Mouse (Mus musculus): ENCODE results near the gene Mvd.

Mvd gene

DNA sequence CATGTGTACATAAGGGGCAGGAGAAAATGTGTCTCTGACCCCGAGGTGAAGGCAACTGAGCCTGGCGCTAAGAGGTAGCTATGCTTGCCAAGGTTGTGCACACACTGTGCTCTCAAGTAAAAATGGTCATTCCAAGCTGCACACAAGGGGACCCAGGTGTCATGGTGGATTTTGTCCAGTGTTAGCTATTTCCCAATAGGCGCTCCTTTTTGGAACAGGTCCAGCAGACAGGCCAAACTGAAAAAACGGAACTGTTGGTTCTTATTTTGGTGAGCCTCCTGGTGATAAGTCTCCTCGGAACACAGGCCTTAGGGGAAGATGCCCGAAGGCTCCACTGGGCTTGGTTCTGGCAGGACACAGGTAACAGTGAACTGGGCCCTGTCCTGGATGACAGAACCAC, 11.2 kb upstream of the Mvd start:
- no peak for DNase-seq

DNA sequence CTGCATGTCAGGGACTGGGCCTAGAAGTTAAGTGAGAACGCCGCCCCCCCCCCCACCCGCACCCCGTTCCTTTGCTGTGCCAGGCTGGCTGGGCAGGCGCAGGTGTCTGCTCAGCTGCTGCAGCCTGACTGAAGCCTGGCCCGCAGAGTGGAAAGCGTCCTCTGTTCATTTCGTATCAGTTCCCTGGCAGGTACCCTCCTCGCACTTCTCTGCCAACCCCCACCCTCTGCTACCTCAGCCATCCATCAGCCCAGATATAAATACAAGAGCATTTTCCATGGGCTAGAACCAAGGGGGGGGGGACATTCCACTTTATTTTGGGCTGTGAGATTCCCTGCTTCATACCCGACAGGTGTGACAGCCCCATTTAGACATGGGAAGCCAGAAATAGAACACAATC, 8.9 kb upstream of the Mvd start:
- no peak for DNase-seq

DNA sequence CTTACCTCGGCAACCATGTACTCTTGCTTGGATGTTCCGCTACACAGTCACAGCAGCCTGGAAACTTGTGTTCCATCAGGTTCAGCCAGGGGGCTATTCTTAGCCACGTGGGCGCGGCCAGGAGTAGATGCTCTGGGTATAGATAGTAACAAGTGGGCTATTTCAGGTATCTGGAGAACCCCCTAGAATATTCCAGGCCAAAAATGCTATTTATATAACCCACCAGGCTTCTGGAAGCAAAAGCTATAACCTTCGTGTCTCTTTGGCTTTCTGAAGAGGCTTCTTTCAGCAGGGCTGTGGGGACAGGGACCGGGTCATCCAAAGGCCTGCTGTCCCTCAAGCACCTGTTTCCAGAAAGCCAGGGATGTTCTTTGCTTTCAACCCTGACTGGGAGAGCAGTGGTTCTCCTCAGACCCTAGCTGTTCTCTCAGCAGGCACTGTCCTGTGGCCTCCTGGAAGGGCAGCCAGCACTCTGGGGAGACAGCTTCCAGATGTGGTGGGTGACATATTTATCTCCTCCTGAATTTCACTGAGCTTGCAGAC, 8.0 kb upstream of the Mvd start:
- no peak for DNase-seq

DNA sequence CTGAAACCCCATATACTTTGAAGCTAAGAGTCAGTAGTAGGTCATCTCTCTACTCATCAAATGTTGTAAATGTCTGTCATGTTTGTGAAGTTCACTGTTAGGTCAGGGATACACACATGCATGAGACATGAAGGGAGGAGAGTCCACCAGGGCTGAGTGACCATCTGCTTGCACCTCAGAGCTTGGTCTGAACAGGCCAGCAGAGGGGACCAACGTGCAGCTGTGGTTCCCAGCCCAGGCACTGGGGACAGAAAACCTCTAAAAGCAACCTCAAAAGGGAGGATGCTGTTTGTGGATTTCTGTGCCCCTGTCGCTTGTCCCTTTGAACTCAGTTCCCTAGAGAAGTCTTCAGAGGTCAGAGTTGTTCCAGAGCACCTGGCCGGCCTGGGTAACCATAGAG, 2.0 kb upstream of the Mvd start:
- DNase-seq = no peak

DNA sequence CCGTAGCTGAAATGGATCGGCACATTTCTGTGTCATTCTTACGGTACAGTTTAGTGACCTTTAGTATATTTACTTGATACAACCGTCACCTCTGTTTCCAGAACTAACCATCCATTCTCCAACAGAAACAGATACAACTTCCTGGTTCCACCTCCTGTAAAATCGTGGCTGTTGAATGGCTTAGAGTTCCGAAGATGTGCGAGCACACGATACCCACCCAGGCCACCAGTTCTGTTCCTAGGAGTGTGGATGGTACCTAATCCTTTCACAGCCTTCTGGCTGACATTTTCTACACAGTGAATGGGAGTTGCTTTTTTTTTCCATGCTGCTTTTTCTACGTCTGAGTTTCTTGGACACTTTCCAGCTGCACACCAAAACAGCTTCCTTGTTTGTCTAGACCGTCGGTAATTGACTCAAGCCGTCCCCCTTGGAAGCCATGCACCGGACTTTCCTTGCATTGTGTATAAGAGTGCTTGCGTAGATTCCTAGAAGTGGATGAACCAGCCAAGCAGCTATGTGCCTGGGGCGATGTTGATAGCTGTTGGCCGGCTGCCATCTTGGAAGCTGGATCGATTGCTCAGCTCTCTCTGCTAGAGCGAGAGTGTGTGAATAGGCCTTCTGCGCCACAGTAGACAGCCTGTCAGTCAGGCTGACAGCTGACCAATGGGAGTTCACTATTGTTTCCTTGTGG, 981 bp upstream of the Mvd start:
- DNase-seq = peak; percentile 75

DNA sequence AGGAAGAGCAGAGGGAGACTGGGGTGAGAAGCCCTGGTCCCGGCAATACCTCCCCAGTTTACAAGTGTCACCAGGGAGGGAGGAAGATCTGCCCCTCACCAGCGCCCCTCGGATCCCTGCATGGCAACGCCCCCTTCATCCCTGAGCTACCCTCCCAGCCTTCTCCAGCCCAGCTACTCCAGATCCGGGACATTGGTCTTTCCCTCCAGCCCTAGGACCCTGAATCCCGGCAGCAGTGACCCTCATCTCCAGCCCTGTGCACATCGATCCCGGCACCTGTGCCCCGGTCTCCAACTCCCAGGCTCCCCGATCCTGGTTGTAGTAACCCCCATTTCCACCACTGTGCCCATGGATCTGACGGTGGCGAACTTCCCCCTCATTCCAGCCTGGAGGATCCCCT, 441 bp downstream of the Mvd start:
- no peak for DNase-seq

DNA sequence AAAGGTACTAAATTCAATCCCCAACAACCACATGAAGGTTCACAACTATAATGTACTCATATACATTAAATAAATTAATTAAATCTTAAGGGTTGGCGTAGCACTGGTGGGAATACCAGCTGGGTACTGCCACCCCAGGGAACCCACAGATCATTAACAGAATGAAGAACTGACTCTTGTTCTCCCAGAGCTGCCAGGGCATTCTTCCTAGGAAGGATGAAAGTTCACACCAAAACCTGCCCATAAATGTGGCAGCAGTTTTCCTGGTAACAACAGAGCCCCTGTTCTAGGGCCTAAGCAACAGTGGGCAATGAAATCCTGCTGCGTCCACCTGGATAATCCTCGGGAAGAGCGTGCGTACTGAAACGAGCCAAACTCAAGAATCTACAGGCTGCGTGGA, 866 bp downstream of the Mvd start:
- no peak for DNase-seq

DNA sequence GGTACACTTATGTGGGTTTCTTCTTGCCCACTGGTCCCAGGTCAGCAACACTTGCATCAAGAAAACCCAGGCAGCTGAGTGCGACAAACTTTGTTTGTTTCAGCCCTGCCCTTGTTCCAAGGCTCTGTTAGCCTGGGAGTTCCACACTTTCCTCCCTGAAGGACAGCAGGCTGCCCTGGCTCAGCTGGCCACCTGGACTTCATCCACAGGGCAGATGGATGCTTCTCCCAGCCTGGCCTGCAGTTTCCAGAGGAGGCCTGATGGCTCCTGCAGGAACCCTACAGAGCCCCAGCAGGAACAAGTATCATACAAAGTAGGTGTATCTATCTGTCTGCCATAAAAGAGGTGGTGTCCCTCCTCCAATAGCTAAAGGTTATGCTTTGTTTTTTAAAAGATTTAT, 1.9 kb downstream of the Mvd start:
- DNase-seq = no peak

DNA sequence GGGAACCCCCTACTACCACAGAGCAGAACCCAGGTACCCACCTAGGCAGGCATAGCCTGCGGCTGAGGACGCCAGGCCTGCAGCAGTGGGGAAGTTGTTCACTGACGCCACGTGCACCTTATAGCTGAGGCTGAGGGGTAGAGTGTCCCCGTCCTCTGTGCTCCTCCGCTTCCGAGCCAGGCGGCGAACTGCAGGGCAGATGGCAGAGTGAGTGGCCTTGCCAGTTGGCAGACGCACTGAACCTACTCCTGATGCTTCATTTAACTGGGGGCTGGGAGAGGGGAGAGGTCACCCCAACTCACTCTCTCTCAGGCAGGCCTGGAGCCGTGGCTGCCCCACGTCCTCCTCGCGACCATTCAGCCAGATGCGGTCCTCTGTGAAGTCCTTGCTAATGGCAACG, 3.9 kb downstream of the Mvd start:
- DNase-seq = no peak

DNA sequence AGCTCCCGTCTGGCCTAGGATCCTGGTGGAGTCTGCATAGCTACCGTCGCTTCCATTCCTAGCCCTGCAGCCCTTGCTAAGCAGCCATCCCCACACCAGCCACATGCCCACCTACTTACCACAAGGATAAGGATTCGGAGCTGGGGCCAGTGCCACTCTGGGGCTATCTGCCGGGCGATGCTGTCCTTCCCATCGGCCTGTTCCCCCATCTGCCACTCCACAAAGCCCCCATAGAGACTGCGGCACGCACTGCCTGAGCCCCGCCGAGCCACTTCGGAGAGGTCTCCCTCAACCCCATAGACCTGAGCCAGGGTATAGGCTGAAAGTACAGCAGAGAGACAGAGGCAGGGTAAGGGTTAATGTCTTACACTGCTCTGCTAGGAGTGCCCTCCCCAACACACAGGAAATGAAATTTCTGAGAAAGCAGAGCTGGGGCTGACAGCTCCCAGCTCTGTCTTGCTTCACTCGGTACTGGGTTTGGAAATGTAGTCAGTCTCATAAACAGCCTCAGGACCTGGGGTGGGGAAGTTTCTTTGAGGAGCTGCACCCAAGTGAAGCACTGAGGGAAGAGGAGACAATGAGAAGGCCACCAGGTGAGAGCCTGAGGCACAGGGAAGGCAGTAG, 5.4 kb downstream of the Mvd start:
- no peak for DNase-seq

DNA sequence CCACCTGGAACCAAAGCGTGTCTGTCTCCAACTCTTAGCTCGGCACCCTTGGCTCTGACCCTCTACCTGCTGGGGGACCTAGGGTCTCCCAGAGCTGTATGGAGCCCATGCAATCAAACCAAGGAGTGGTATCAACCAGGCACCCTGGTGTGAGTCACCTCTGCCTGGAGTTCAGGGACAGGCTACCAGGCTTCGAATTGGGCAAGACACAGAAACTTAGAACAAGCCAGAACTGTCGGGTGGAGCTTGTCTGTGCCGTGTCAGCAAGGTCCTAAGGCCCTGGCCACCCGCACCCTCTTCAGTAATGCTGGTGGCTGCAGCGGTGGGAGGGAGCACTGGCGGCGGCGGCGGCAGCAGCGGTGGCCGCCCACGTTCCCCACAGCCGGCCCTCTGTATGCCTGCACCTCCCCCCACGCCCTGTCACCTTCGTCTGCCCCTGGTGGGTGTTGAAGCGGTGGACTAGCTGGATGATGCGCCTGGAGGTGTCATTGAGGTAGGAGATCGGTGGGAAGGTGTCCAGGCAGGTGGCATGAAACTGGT, 6.6 kb downstream of the Mvd start:
- no peak for DNase-seq

DNA sequence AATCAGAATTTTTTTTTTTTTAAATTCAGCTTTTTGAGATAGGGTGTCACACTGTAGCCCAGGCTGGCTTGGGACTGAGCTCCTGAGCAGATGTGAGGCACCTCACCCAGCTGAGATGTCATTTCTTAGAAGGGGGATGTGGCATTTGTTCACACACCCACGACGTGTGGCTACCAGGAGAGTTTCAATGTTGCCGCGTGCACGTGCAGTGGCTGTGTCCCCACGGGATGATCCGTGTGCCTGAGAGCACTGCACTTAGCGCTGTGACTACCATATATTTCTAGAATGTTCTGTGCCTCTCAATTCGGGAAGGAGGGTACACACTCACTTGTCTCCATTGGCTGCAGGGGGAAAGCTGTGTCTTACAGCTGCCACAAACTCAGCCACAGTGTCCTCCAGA, 7.1 kb downstream of the Mvd start:
- no peak for DNase-seq

DNA sequence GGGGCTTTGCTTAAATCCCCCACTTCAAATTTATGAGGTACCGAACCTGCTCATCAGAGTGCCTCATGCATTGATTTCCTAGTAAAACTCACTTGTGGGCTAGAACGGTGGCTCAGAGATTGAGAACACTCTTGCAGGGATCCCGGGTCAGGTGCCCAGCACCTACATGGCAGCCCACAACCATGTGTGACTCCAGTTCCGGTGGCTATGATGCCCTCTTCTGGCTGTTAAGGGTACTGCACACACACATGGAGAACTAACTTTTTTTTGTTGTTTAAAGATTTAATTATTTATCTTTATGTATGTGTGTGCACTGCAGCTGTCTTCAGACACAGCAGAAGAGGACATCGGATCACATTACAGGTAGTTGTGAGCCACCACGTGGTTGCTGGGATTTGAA, 7.8 kb downstream of the Mvd start:
- no peak for DNase-seq

DNA sequence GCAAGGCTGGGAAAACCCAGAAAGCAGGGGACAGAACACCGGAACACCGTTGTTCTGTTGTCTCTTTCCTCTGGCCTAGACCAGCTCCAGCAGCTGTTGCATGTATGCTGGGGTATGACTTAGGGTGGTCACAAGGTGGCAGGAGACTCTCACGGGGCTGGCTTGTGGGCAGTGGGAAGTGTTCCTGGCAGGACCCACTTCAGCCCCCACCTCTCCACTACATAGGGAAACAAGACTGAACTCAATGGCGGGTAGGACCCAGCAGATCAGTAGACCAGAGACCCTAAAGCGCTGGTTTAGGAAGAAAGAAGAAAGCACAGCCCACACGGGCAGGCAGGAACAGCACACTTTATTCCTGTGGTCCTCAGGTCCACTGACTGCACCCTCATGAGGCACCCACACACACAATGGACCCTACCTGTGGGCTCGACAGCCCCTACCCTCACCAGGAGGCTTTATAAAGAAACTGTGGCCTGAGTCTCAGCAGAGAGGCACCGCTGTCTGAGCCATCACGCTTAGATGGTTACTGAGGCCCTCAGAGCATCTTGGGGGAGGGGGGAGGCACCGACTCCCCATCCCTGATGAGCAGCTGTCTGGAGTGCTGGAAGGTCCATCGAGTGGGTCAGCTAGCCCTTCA, 9.8 kb downstream of the Mvd start:
- DNase-seq = no peak

DNA sequence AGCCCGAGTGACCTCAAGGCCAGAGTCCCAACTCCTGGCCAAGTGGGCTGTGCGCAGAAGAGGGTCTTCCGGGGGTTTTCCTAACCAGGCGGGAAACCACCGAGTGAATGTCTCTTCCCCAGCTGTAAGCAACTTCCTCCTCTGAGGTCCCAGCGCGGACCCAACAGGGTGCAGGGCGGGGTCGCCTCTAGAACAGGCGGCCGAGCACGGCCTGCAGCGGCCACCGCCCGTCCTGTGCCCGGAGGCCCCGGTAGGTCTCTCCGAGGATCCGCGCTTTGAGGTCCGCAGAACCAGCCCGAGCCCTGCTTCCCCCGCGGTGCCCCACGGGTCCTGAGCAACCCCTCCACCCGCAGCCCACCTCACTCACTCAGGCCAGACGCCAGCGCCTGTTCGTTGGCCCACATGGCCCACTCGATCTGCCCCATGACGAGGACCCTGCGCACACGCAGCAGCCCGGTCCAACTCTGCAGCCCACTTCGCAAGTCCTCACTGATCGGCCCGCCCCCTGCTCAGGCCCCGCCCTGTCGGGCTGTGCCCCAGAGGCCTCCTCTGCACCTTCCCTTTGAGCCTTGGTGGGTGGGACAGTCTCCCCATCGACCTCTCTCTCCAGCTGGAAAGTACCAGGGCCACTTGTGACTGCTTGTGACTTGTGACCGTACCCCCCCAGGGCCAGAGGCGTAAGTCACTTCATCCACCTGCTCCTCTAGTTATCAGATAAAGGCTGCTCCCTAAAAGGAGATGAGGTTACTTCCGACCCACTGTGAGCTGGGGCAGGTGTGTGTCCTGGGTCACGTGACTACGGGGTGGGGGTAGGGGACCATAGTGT, 10.6 kb downstream of the Mvd start, which contains the start of gene Cyba:
Gene Cyba, minus strand, starts transcription at position 488 of the 826 bp plus-strand sequence.
- peak; percentile 80 for DNase-seq

DNA sequence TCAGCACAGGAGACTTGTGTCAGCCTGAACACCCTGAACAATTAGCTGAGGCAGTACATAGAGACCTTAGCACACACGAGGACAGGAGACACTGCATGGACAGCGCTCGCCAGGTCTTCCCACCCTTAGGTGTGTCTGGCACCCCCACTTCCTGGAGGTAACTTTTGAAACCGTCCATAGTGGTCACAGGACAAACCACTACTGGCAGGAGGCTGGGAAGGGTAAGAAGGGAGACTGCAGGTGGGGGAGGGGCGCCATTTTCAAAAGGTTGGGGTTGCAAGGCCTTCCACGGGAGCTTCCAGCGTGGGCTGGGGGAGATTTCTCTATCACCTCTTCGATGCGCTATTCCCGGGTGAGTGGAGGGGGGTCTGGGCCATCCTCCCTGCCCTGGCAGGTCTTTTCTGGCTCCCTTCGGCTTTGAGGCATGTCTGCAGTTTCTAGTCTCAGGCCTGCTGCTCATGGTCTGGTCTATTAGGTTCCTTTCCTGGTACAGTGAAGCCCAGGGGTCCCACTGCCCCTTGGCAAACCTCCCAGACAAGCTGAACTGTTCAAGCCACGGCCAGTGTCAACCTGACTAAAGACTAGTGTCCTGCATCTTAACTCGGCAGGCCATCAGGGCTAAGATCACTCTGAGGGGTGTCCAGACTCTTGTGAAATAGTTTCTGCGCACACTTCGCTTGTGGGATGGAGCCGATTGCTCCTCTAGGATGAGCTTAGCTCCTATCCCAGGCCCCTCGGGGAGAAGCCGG, 11.4 kb downstream of the Mvd start:
- no peak for DNase-seq

DNA sequence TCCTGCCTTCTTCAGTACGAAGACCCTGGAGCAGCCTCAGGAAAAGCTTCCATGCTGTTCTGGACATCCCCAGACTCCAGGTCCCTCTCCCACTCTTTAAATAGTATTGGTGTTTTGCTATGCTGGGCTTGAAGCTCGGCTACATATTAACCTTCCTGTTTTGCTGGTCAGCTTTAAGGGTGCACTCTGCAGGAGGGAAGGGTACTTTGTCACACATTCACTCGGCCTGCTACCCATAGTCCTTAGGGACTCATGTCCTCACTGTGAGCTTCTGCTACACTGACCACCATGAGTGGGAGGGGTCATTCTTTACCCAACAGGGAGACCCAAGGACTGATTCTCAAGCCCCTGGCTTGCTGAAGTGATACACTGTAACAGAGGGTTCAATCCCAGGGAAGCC, 12.6 kb downstream of the Mvd start:
- DNase-seq = no peak

DNA sequence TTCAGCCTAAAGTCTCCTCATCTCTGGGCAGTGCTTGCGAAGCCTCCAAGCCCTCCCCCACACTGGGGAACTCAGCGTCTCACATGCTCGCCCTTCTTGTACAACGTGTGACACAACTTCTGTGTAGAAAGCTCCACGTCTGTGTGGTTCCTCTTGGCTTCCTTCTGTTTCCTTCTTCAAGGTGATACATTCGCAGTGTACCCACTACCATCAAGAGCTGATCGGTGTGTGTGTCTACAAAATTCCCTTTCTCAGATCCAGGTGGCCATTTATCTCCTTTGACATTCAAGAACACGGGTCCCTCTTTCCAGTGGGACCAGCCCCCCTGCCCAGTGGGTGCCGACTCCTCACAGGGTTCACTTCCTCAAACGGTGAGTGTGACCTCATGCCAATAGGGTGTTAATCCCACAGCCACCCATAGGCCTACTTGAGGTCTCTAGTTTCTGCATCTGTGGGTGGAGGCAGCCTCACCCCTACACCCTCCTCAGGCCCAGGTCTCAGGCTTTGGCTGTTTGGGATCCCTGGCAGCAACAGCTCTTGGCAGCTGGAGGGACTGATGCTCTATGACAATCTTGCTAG, 13.1 kb downstream of the Mvd start:
- no peak for DNase-seq

DNA sequence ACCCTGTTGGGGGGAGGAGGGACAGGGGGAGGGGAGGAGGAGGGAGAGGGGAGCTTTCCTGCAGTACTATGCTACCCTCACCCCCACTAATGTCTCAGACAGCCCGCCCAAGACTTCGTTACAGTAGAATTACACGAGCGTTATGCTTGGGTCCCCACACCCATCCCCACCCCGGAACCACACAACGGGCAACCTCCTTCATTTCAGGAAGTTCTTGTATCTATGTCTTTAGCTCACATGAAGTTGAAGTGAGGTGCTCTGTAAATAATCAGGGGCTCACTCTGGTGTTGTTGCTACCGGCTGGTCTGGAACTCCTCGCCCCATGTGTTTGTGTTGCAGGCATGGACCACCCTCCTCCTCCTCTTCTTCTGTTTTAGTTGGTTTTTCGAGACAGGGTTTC, 15.1 kb downstream of the Mvd start:
- no peak for DNase-seq

DNA sequence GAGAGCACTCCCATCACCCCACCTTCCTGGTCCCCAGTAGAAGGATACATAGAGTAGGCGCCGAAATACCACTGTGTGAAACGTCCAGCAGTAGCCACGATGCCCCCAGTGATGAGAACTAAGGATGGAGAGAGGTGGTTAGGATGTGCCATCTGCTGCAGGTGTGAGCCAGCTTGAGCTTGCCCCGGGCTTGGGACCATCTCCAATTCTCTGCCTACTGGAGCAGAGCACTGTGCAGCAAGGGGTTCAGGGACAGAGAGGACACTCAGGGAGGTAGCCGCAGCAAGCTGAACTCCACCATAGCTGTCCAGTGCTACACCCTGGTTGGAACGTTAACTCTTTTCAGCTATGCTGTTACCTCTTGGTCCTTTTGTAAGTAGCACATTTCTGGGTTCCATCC, 15.6 kb downstream of the Mvd start:
- no peak for DNase-seq

DNA sequence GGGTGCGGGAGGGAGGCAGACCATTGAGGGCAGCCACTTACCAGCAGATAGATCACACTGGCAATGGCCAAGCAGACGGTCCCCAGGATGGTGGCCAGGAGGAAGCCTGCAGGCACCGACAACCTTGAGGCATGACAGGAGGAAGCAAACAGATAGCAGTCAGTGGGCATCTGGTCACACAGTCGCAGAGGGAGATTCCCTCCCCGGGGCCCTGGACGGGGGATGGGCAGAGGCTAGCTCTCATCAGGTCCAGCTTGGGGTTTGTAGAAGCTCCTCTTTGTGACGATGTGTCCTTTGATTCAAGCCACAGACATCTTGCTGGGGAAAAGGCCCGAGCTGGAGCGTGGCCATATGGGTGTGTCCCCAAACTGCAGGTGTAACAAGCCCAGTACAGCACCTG, 17.1 kb downstream of the Mvd start:
- peak; percentile 3 for DNase-seq

DNA sequence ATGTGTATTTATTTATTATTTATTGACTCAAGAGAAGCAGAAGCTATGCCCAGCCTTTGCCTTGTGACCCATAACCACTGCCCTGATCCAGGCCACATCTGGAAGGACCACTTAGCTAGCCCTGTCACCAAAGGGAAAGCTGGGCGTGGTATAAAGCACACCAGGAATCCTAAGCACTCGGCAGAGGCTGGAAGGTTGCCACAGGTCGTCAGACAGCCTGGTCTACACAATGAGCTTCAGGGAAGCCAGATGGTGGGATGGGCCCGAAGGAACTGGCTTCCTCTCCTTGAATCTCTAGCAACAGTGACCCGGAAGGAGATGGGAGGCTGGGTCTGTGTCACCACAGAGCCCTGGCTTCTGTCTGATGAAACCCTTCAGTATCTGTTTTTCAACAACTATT, 19.6 kb downstream of the Mvd start:
- no peak for DNase-seq

Data from liver (tissue).